In genomic region chr7:135823884-135824750, GRCm38 (mm10) we compare ENCODE assay signal across 16 mouse cellular contexts.
"Had no signal": no experiment of that assay in that cellular context is flagged by ENCODE, and none has a peak within 500 bp of the region (broad histone marks: within the 10 kb centered on the region; RNA-seq: fewer than 3 reads in every experiment).

No protein-coding gene starts in this region.

- H3K9ac ChIP-seq: lung, embryonic 14.5 days; midbrain, embryonic 12.5 days; neural tube, embryonic 12.5 days; stomach, embryonic 15.5 days had no signal

- ATAC-seq: midbrain, embryonic 16.5 days had no signal

- H3K36me3 ChIP-seq: midbrain, embryonic 10.5 days; midbrain, embryonic 12.5 days; neural tube, embryonic 12.5 days; stomach, embryonic 15.5 days had no signal

- H3K4me2 ChIP-seq: lung, embryonic 14.5 days; midbrain, embryonic 12.5 days; neural tube, embryonic 12.5 days; stomach, embryonic 15.5 days had no signal

- H3K4me1 ChIP-seq: midbrain, embryonic 12.5 days; neural tube, embryonic 12.5 days; stomach, embryonic 15.5 days had no signal

- H3K9me3 ChIP-seq: midbrain, embryonic 10.5 days; midbrain, embryonic 12.5 days; neural tube, embryonic 12.5 days; stomach, embryonic 15.5 days had no signal

- H3K27me3 ChIP-seq: midbrain, embryonic 12.5 days; neural tube, embryonic 12.5 days; stomach, embryonic 15.5 days had no signal

- H3K4me3 ChIP-seq: midbrain, embryonic 10.5 days; midbrain, embryonic 12.5 days; myocyte; neural tube, embryonic 12.5 days; stomach, embryonic 15.5 days had no signal

- DNase-seq: lung, adult 18-20 months; lung, embryonic 14.5 days; lung, postnatal 10 days; lung, postnatal 4 days; midbrain, embryonic 14.5 days; right cerebral cortex, postnatal 14 days; thymus, adult 2 months; thymus, postnatal 25 days; thymus, postnatal 4 days had no signal

- H3K27ac ChIP-seq: midbrain, embryonic 10.5 days; midbrain, embryonic 12.5 days; neural tube, embryonic 12.5 days; stomach, embryonic 15.5 days; stomach, postnatal 0 days had no signal
